10 mouse cellular contexts compared by ENCODE assay signal in the genomic region with DNA sequence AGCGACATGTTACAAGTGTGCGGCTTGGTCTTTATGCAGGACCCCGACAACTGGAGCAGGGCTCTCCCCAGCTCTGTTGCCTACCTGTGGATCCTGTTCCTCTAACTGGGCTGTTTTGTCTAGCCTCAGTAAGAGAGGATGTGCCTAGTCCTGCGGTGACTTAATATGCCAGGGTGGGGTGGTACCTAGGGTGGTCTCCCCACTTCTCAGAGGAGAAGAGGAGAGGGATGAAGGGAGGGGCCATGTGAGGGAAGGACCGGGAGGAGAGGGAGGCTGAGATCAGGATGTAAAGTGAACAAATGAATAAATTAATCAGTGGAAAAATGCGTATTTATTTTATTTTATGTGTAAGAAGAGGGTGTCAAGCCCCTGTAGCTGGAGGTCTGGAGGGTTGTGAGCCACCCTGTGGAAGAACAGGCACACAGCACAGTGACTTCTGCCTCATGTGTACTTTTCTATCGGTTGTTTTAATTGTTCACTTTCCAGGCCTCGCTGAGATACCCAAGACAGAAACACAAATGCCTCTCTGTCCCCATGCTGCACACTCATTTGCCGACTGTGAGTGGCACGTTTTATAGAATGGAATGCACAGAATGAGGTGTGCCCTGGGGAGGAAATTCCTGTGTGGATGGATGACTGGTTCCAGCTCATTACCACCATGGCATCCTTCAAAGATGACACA. TPM values are rescaled to one million over a fixed set of nuclear protein-coding genes. Genes with fewer than 3 reads are reported as not detected.
A peak's percentile ranks its signal among the peaks of the same experiment; 100 is the strongest.
DNase-seq lines count a peak whose midpoint lies in the region; ATAC-seq lines count a peak whose summit lies in the region.
"Had no signal": no experiment of that assay in that cellular context is flagged by ENCODE, and none has a peak within 500 bp of the region (broad histone marks: within the 10 kb centered on the region; RNA-seq: fewer than 3 reads in every experiment).

No protein-coding gene starts in this region.

- ATAC-seq in forebrain, embryonic 14.5 days = no peak; the same call in 1 of the 2 replicates
- ATAC-seq in hindbrain, embryonic 13.5 days (ENCODE audit: low FRiP score) = peak; percentile 85
- peak; percentile 63 for ATAC-seq in midbrain, embryonic 16.5 days

- no peak overlapping the region for H3K4me3 ChIP-seq in forebrain, embryonic 10.5 days
- no peak overlapping the region for H3K4me3 ChIP-seq in forebrain, embryonic 14.5 days (ENCODE audit: low read depth, low read length)
- no peak overlapping the region for H3K4me3 ChIP-seq in hindbrain, embryonic 13.5 days
- H3K4me3 ChIP-seq in midbrain, embryonic 16.5 days (ENCODE audit: low read depth, low read length) = no peak overlapping the region

- no peak for DNase-seq in forebrain, embryonic 10.5 days (ENCODE audit: extremely low spot score, low spot score)
- DNase-seq in forebrain, embryonic 14.5 days (ENCODE audit: low spot score) = no peak
- peak; percentile 63 for DNase-seq in embryo, embryonic 10.5 days (ENCODE audit: low spot score)
- no peak for DNase-seq in urinary bladder, adult 2 months (ENCODE audit: low spot score)
- DNase-seq in heart, postnatal 10 days = no peak
- no peak for DNase-seq in left cerebral cortex, postnatal 10 days (ENCODE audit: extremely low spot score in 1 of 2, low spot score in 2 of 2)
- DNase-seq: cerebellum, postnatal 14 days; lung, postnatal 10 days had no signal

- H3K9me3 ChIP-seq in forebrain, embryonic 10.5 days = no peaks in the 10 kb centered on the region
- H3K9me3 ChIP-seq in forebrain, embryonic 14.5 days (replicated peaks; ENCODE audit: control insufficient read depth, low read length) = no peaks in the 10 kb centered on the region
- H3K9me3 ChIP-seq in hindbrain, embryonic 13.5 days = no peaks in the 10 kb centered on the region
- no peaks in the 10 kb centered on the region for H3K9me3 ChIP-seq in midbrain, embryonic 16.5 days (replicated peaks; ENCODE audit: control insufficient read depth, low read length, poor library complexity, severe bottlenecking)

- H3K27me3 ChIP-seq in forebrain, embryonic 10.5 days (ENCODE audit: poor library complexity, severe bottlenecking) = 0 out of 2 replicates have a peak, but pooled peaks cover 5% of the 10 kb centered on the region
- no peaks in the 10 kb centered on the region for H3K27me3 ChIP-seq in forebrain, embryonic 14.5 days (replicated peaks; ENCODE audit: control insufficient read depth, insufficient read depth, low read length)
- peaks cover 6% of the 10 kb centered on the region; the same call in 1 of the 2 replicates for H3K27me3 ChIP-seq in hindbrain, embryonic 13.5 days
- H3K27me3 ChIP-seq in midbrain, embryonic 16.5 days (ENCODE audit: control insufficient read depth, insufficient read depth, low read depth, low read length) = no peaks in the 10 kb centered on the region

- H3K9ac ChIP-seq in forebrain, embryonic 14.5 days (ENCODE audit: low read length) = no peak overlapping the region
- H3K9ac ChIP-seq in hindbrain, embryonic 13.5 days = no peak overlapping the region
- H3K9ac ChIP-seq in midbrain, embryonic 16.5 days (ENCODE audit: low read depth, low read length) = no peak overlapping the region

- no peaks in the 10 kb centered on the region for H3K36me3 ChIP-seq in forebrain, embryonic 10.5 days (replicated peaks)
- H3K36me3 ChIP-seq in forebrain, embryonic 14.5 days (ENCODE audit: control insufficient read depth, insufficient read depth, low read length) = no peaks in the 10 kb centered on the region
- H3K36me3 ChIP-seq in hindbrain, embryonic 13.5 days = no peaks in the 10 kb centered on the region
- H3K36me3 ChIP-seq in midbrain, embryonic 16.5 days (ENCODE audit: control insufficient read depth, insufficient read depth, low read length) = no peaks in the 10 kb centered on the region

- H3K4me2 ChIP-seq in forebrain, embryonic 14.5 days (ENCODE audit: low read length) = no peak overlapping the region
- H3K4me2 ChIP-seq in hindbrain, embryonic 13.5 days = no peak overlapping the region
- H3K4me2 ChIP-seq in midbrain, embryonic 16.5 days (ENCODE audit: low read length) = no peak overlapping the region

- intact Hi-C loops in heart, postnatal 10 days (cut with DNase I) = loop anchor here (2.0 kb wide), 1 partner anchor 87 kb away; no protein-coding TSS in a partner anchor
- intact Hi-C loops in left cerebral cortex, postnatal 10 days (cut with DNase I) = no loop called here

- H3K4me1 ChIP-seq in forebrain, embryonic 10.5 days = peaks cover 11% of the 10 kb centered on the region
- H3K4me1 ChIP-seq in forebrain, embryonic 14.5 days (ENCODE audit: control insufficient read depth, insufficient read depth, low read length) = no peaks in the 10 kb centered on the region
- peaks cover 14% of the 10 kb centered on the region for H3K4me1 ChIP-seq in hindbrain, embryonic 13.5 days (replicated peaks)
- no peaks in the 10 kb centered on the region for H3K4me1 ChIP-seq in midbrain, embryonic 16.5 days (ENCODE audit: control insufficient read depth, insufficient read depth, low read length)

- 63% methylated on average over 10 of the region's 10 CpGs for WGBS in forebrain, embryonic 10.5 days
- WGBS in forebrain, embryonic 14.5 days = 58% methylated on average over 10 of the region's 10 CpGs
- WGBS in hindbrain, embryonic 13.5 days = 56% methylated on average over 10 of the region's 10 CpGs
- 58% methylated on average over 10 of the region's 10 CpGs for WGBS in midbrain, embryonic 16.5 days

- peak overlapping the region; percentile 46; the same call in 1 of the 2 replicates for H3K27ac ChIP-seq in forebrain, embryonic 10.5 days
- H3K27ac ChIP-seq in forebrain, embryonic 14.5 days (ENCODE audit: low read depth, low read length) = no peak overlapping the region
- peak overlapping the region; percentile 63 for H3K27ac ChIP-seq in hindbrain, embryonic 13.5 days
- no peak overlapping the region for H3K27ac ChIP-seq in midbrain, embryonic 16.5 days (ENCODE audit: low read length)

RNA-seq across cellular contexts. Expression of a gene that starts 15.7 kb away (rescaled TPM):
- polyA plus RNA-seq in forebrain, embryonic 10.5 days (2016; fragmentation: Nextera tagmentation; extraction: Ambion mirVana) = 402 and 436 TPM in 2 replicates
- polyA plus RNA-seq in forebrain, embryonic 14.5 days (2014; fragmentation: Nextera tagmentation; extraction: Ambion mirVana) = 215 and 245 TPM in 2 replicates
- 156 and 187 TPM in 2 replicates for polyA plus RNA-seq in hindbrain, embryonic 13.5 days (2015; fragmentation: Nextera tagmentation; extraction: Ambion mirVana)
- 105 and 137 TPM in 2 replicates for polyA plus RNA-seq in midbrain, embryonic 16.5 days (2015; fragmentation: Nextera tagmentation; extraction: Ambion mirVana)
- 14.2 and 15.8 TPM in 2 replicates for polyA plus RNA-seq in urinary bladder, adult 2 months (2012; rRNA removed)
- total RNA-seq in heart, postnatal 10 days (2021) = 1 to 10 TPM; 5.9 to 7.4 TPM
- 10 to 100 TPM; 49.4 to 57.8 TPM for total RNA-seq in left cerebral cortex, postnatal 10 days (2021)

RNA-seq across cellular contexts. Expression of a gene that starts 26.8 kb away (rescaled TPM):
- polyA plus RNA-seq in forebrain, embryonic 10.5 days (2016; fragmentation: Nextera tagmentation; extraction: Ambion mirVana) = 7.1 and 7.5 TPM in 2 replicates
- polyA plus RNA-seq in forebrain, embryonic 14.5 days (2014; fragmentation: Nextera tagmentation; extraction: Ambion mirVana) = 16.0 and 17.3 TPM in 2 replicates
- 15.9 and 16.6 TPM in 2 replicates for polyA plus RNA-seq in hindbrain, embryonic 13.5 days (2015; fragmentation: Nextera tagmentation; extraction: Ambion mirVana)
- 17.7 and 18.2 TPM in 2 replicates for polyA plus RNA-seq in midbrain, embryonic 16.5 days (2015; fragmentation: Nextera tagmentation; extraction: Ambion mirVana)
- polyA plus RNA-seq in urinary bladder, adult 2 months (2012; rRNA removed) = 1.9 TPM in 2 replicates
- 1 to 10 TPM; 7.9 to 8.6 TPM for total RNA-seq in heart, postnatal 10 days (2021)
- 10 to 100 TPM; 39.2 to 42.4 TPM for total RNA-seq in left cerebral cortex, postnatal 10 days (2021)

Comparison
In these comparisons a context has a peak if more than half of its experiments do, and no peak if none do; other contexts are left out.
1. H3K27ac ChIP-seq: peak in forebrain, embryonic 10.5 days (single experiment) and hindbrain, embryonic 13.5 days (single experiment); none in forebrain, embryonic 14.5 days (single experiment) and midbrain, embryonic 16.5 days (single experiment).